Mouse (Mus musculus) c-Kit-negative CD71-positive TER-119-positive erythroid progenitor cells, embryonic 14.5 days (primary cell): Measurements from ENCODE around the gene Sval2.

Experiments used
- DNase-seq: peaks from one replicate; pipeline ENCODE4 v3.0.0-alpha.2; 2013; ENCODE audit warnings: low read depth, low spot score

Gene Sval2

GRCm38 (mm10) chr6:41852689-41853088 is at the start of gene Sval2:
Gene Sval2, plus strand, starts transcription at chr6:41852989.
- DNase-seq: no peak

GRCm38 (mm10) chr6:41824086-41824485 is 28.7 kb upstream of the Sval2 start:
- no peak for DNase-seq

- no peak for DNase-seq
These were observed 23.3 kb upstream of the Sval2 start for GRCm38 (mm10) chr6:41829516-41829915.

GRCm38 (mm10) chr6:41847235-41847634 is 5.6 kb upstream of the Sval2 start, which contains the start of gene Pip:
Gene Pip, plus strand, starts transcription at chr6:41847535.
- no peak for DNase-seq

GRCm38 (mm10) chr6:41864038-41864437 is 11.2 kb downstream of the Sval2 start:
- no peak for DNase-seq

GRCm38 (mm10) chr6:41911625-41912024 is 58.8 kb downstream of the Sval2 start:
- no peak for DNase-seq
